Mouse (Mus musculus) intestine, embryonic 15.5 days (tissue): Measurements from ENCODE around the gene Slc4a10. TPM values are rescaled to one million over a fixed set of nuclear protein-coding genes. Genes with fewer than 3 reads are reported as not detected.

Experiments used
- ATAC-seq: fragments of 200-750 bp; cut with Nextera tagmentation; 2 replicates; pipeline ENCODE4 v1.8.0; 2017; ENCODE audit warnings: moderate TSS enrichment, moderate library complexity
- H3K27ac ChIP-seq: fragments of 300-500 bp; sonication (generic); 2 replicates; pipeline ENCODE4 v1.5.1; 2015; ENCODE audit warnings: mild to moderate bottlenecking, inconsistent platforms
- H3K27me3 ChIP-seq: fragments of 300-500 bp; sonication (generic); replicated peaks from 2 replicates; pipeline ENCODE4 v1.6.1; 2015; ENCODE audit warnings: inconsistent platforms
- H3K36me3 ChIP-seq: fragments of 300-500 bp; sonication (generic); 2 replicates; pipeline ENCODE4 v1.6.1; 2015; ENCODE audit warnings: inconsistent platforms
- H3K4me1 ChIP-seq: fragments of 300-500 bp; sonication (generic); replicated peaks from 2 replicates; pipeline ENCODE4 v1.6.1; 2015; ENCODE audit warnings: inconsistent platforms
- H3K4me2 ChIP-seq: fragments of 300-500 bp; sonication (generic); replicated peaks from 2 replicates; pipeline ENCODE4 v1.6.1; 2015; ENCODE audit warnings: mild to moderate bottlenecking, inconsistent platforms
- H3K4me3 ChIP-seq: fragments of 300-500 bp; sonication (generic); replicated peaks from 2 replicates; pipeline ENCODE4 v1.5.1; 2015; ENCODE audit warnings: inconsistent platforms
- H3K9ac ChIP-seq: fragments of 300-500 bp; sonication (generic); 2 replicates; pipeline ENCODE4 v1.6.1; 2015; ENCODE audit warnings: inconsistent platforms
- H3K9me3 ChIP-seq: fragments of 300-500 bp; sonication (generic); 2 replicates; pipeline ENCODE4 v1.6.1; 2016; ENCODE audit warnings: inconsistent platforms
- WGBS: fragments of 180-500 bp; shearing (Covaris S2); methylation state at CpG from one replicate; pipeline ENCODE4 v1.1.7; 2015; 5-methylcytosine and 5-hydroxymethylcytosine counted together
- polyA plus RNA-seq: library from polyadenylated mRNA; unstranded; fragments of >200 nt; fragmentation: Nextera tagmentation; extraction: Ambion mirVana; gene quantifications from 2 replicates; pipeline ENCODE4 v1.2.1, GENCODE M21; 2015

Slc4a10 gene
- polyA plus RNA-seq, 1 experiment from 2014 or later = 1.1 TPM

- WGBS = 54% methylated on average over 8 of the region's 8 CpGs
- H3K9me3 ChIP-seq = no peaks in the 10 kb centered on the region
These were observed 88.6 kb downstream of the Slc4a10 start for GRCm38 (mm10) chr2:62134911-62135310.

GRCm38 (mm10) chr2:62147636-62148035 is 101.4 kb downstream of the Slc4a10 start:
- Histone ChIP-seq H3K9me3 (no peaks in the 10 kb centered on the region), H3K27ac (no peak overlapping the region), H3K4me3 (no peak overlapping the region), H3K9ac (no peak overlapping the region), H3K27me3 (no peaks in the 10 kb centered on the region), H3K4me2 (no peak overlapping the region), H3K36me3 (no peaks in the 10 kb centered on the region), H3K4me1 (no peaks in the 10 kb centered on the region)
- no peak for ATAC-seq
- WGBS = 59% methylated on average over 3 of the region's 3 CpGs

More at GRCm38 (mm10) chr2:62134911-62135310, 88.6 kb downstream of the Slc4a10 start:
- Histone ChIP-seq H3K27ac (no peak overlapping the region), H3K36me3 (no peaks in the 10 kb centered on the region), H3K4me3 (no peak overlapping the region), H3K27me3 (no peaks in the 10 kb centered on the region), H3K9ac (no peak overlapping the region), H3K4me2 (no peak overlapping the region), H3K4me1 (no peaks in the 10 kb centered on the region)
- no peak for ATAC-seq

DNA sequence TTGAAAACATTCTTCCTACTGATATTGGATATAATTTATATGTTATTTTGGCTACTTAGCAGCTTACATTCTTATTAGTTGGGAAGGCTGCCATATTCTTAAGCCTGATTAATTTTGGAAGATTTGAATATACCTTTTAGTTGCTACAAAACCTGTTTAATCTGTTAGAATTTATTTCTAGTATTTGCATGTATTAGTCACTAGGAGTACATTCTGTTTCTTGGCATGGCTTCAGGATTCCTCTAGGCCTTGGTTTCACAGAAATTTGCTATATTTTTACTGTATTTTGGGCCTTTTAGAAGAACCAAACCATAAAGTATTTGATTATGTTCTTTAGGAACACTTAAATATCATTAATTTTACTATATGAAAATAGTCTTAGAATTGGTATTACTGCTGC is 103.2 kb downstream of the Slc4a10 start:
- Histone ChIP-seq H3K9me3 (no peaks in the 10 kb centered on the region), H3K4me3 (no peak overlapping the region), H3K4me1 (no peaks in the 10 kb centered on the region), H3K36me3 (no peaks in the 10 kb centered on the region), H3K27me3 (no peaks in the 10 kb centered on the region), H3K4me2 (no peak overlapping the region), H3K9ac (no peak overlapping the region), H3K27ac (no peak overlapping the region)
- no peak for ATAC-seq

DNA sequence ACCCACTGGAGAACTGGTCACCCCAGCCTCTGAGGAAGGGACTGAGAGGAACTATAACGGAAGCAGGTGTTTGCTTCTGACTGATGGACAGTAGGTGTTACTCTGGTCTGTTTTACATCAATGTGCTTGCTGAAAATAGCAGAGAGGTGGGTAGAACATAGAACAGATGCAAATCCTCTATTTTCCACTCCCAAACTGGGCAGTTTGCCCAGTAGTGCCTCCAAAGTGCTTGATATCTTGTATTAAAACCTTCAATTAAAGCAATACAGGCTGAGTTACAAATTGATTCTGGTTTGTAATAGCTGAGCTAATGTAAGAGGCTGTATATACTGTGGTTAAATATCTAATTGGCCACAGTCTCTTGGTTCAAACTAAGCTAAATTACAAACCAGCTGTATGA is 104.6 kb downstream of the Slc4a10 start:
- no peaks in the 10 kb centered on the region for H3K36me3 ChIP-seq
- H3K9me3 ChIP-seq = no peaks in the 10 kb centered on the region
- 39% methylated on average over 1 of the region's 1 CpGs for WGBS
- no peak overlapping the region for H3K27ac ChIP-seq
- no peak for ATAC-seq
- H3K27me3 ChIP-seq = no peaks in the 10 kb centered on the region
- no peak overlapping the region for H3K9ac ChIP-seq
- H3K4me3 ChIP-seq = no peak overlapping the region
- H3K4me1 ChIP-seq = no peaks in the 10 kb centered on the region
- H3K4me2 ChIP-seq = no peak overlapping the region

DNA sequence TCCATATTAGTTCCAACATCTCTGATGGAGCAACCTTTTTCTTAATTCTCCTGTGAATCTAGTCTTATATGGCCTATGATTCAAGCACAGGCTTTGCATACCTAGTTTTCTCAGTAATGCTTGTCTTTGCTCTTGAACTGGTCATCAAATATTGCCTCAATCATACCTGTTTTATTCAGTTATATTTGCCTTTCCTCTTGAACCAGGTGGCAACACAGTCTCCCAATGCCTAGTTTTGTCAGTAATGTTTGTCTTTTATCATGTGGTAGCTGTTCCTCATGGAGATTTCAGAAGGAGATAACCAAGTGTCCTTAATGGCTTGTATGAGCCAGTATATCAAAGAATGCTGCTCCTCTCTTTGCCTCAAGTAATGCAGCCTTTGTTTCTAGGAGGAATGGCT is 163.8 kb downstream of the Slc4a10 start:
- no peak overlapping the region for H3K4me3 ChIP-seq
- H3K4me1 ChIP-seq = no peaks in the 10 kb centered on the region
- H3K27me3 ChIP-seq = no peaks in the 10 kb centered on the region
- no peak for ATAC-seq
- H3K27ac ChIP-seq = no peak overlapping the region
- H3K36me3 ChIP-seq = no peaks in the 10 kb centered on the region
- H3K9me3 ChIP-seq = no peaks in the 10 kb centered on the region
- H3K4me2 ChIP-seq = no peak overlapping the region
- H3K9ac ChIP-seq = no peak overlapping the region

DNA sequence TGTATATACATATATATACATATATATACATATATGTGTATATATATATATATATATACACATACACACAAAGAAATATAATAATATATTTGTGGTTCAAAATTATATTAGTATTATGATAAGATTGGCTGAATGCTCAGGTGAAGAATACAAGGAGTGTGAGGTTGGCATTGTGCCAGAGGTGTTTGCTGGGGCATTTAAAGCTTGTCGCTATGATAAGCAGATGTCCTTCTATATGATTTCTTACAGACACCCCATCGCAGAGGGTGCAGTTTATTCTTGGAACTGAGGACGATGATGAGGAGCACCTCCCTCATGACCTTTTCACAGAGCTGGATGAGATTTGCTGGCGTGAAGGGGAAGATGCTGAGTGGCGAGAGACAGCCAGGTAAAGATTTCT is 164.8 kb downstream of the Slc4a10 start:
- Histone ChIP-seq H3K4me2 (no peak overlapping the region), H3K27me3 (no peaks in the 10 kb centered on the region), H3K9me3 (no peaks in the 10 kb centered on the region), H3K27ac (no peak overlapping the region), H3K36me3 (no peaks in the 10 kb centered on the region), H3K4me1 (no peaks in the 10 kb centered on the region), H3K4me3 (no peak overlapping the region), H3K9ac (no peak overlapping the region)
- ATAC-seq = no peak
- WGBS = 78% methylated on average over 5 of the region's 5 CpGs

- H3K27ac ChIP-seq = no peak overlapping the region
- H3K27me3 ChIP-seq = no peaks in the 10 kb centered on the region
- no peak for ATAC-seq
- H3K36me3 ChIP-seq = no peaks in the 10 kb centered on the region
- no peaks in the 10 kb centered on the region for H3K9me3 ChIP-seq
- no peak overlapping the region for H3K4me3 ChIP-seq
- no peak overlapping the region for H3K9ac ChIP-seq
- H3K4me2 ChIP-seq = no peak overlapping the region
- no peaks in the 10 kb centered on the region for H3K4me1 ChIP-seq
These were observed 181.3 kb downstream of the Slc4a10 start for GRCm38 (mm10) chr2:62227563-62227962.

GRCm38 (mm10) chr2:62231271-62231670 is 185.0 kb downstream of the Slc4a10 start:
- H3K4me1 ChIP-seq = no peaks in the 10 kb centered on the region
- H3K27me3 ChIP-seq = no peaks in the 10 kb centered on the region
- no peak overlapping the region for H3K27ac ChIP-seq
- no peak overlapping the region for H3K4me2 ChIP-seq
- H3K4me3 ChIP-seq = no peak overlapping the region
- H3K36me3 ChIP-seq = no peaks in the 10 kb centered on the region
- no peaks in the 10 kb centered on the region for H3K9me3 ChIP-seq
- H3K9ac ChIP-seq = no peak overlapping the region
- 79% methylated on average over 2 of the region's 2 CpGs for WGBS
- no peak for ATAC-seq

- 62% methylated on average over 4 of the region's 4 CpGs for WGBS
- no peaks in the 10 kb centered on the region for H3K36me3 ChIP-seq
- ATAC-seq = no peak
- H3K27me3 ChIP-seq = no peaks in the 10 kb centered on the region
- H3K27ac ChIP-seq = no peak overlapping the region
- no peak overlapping the region for H3K9ac ChIP-seq
- H3K9me3 ChIP-seq = no peaks in the 10 kb centered on the region
- H3K4me2 ChIP-seq = no peak overlapping the region
- H3K4me1 ChIP-seq = no peaks in the 10 kb centered on the region
- H3K4me3 ChIP-seq = no peak overlapping the region
These were observed 197.9 kb downstream of the Slc4a10 start for GRCm38 (mm10) chr2:62244167-62244566.

DNA sequence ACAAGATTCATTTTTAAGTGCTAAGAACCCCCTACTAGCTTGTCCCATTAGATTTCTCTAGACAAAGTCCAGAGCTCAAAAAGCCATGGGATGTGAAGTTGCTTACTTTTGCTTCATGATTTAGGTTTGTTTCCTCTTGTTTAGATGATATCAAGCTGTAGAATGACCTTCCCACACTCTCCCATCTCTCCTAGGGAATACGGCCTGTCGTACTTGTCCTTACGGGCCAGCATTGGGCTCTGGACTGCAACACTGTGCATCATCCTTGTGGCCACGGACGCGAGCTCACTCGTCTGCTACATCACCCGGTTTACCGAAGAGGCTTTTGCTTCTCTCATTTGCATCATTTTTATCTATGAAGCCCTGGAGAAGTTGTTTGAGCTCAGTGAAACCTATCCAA is 222.2 kb downstream of the Slc4a10 start:
- Histone ChIP-seq H3K27ac (no peak overlapping the region), H3K4me3 (no peak overlapping the region), H3K9me3 (no peaks in the 10 kb centered on the region), H3K9ac (no peak overlapping the region), H3K4me2 (no peak overlapping the region), H3K36me3 (no peaks in the 10 kb centered on the region), H3K4me1 (no peaks in the 10 kb centered on the region), H3K27me3 (no peaks in the 10 kb centered on the region)
- WGBS = 61% methylated on average over 9 of the region's 9 CpGs
- ATAC-seq = peak; percentile 72

- no peak overlapping the region for H3K27ac ChIP-seq
- 35% methylated on average over 4 of the region's 4 CpGs for WGBS
These were observed 225.6 kb downstream of the Slc4a10 start for GRCm38 (mm10) chr2:62271840-62272239.

DNA sequence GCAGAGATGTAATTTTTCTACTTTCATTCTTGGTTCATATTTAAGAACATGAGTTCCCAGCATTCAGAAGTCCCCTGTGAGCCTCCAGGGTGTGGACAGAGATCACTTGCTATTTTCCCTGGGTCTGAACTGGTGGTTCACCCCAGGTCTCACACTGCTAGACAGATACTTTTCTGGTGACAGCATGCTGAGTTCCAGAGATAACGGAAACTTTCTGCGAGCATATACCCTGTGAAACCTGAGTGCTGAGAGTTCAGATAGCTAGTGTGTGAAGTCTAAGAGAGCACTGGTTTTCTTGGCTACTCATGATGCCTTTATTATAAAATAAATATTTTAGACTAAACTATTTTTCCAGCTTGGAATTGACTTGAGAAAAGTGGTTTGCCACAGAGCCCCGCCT is 232.5 kb downstream of the Slc4a10 start:
- H3K4me1 ChIP-seq = no peaks in the 10 kb centered on the region
- no peak overlapping the region for H3K27ac ChIP-seq
- H3K27me3 ChIP-seq = no peaks in the 10 kb centered on the region
- WGBS = 72% methylated on average over 3 of the region's 3 CpGs
- H3K4me3 ChIP-seq = no peak overlapping the region
- ATAC-seq = no peak
- H3K9ac ChIP-seq = no peak overlapping the region
- no peaks in the 10 kb centered on the region for H3K9me3 ChIP-seq
- H3K36me3 ChIP-seq = no peaks in the 10 kb centered on the region
- no peak overlapping the region for H3K4me2 ChIP-seq

More at GRCm38 (mm10) chr2:62271840-62272239, 225.6 kb downstream of the Slc4a10 start:
- no peaks in the 10 kb centered on the region for H3K36me3 ChIP-seq
- no peak overlapping the region for H3K9ac ChIP-seq
- no peak for ATAC-seq
- H3K4me2 ChIP-seq = no peak overlapping the region
- H3K4me3 ChIP-seq = no peak overlapping the region
- H3K4me1 ChIP-seq = no peaks in the 10 kb centered on the region
- H3K27me3 ChIP-seq = no peaks in the 10 kb centered on the region
- no peaks in the 10 kb centered on the region for H3K9me3 ChIP-seq

DNA sequence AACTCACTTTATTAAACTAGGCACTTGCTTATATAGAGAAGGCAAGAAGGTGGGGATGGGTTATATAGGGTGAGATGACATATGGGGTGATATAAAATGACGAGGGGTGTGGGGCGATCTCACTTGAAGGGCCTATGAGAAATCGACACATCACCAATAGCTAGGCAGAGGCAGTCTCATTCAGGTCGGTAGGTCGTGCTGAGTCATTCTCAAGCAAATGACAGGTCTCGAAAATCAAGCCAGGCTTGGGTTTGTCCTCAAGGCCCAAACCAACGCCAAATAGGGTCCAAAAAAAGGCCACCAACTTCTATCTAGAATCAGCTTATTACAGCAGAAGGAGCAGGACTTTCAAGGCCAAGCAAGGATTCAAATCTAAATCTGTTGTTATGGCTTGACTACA is 233.5 kb downstream of the Slc4a10 start:
- WGBS = 87% methylated on average over 7 of the region's 7 CpGs
- Histone ChIP-seq H3K9ac (no peak overlapping the region), H3K27ac (no peak overlapping the region), H3K9me3 (no peaks in the 10 kb centered on the region), H3K27me3 (no peaks in the 10 kb centered on the region), H3K4me3 (no peak overlapping the region), H3K4me1 (no peaks in the 10 kb centered on the region), H3K36me3 (no peaks in the 10 kb centered on the region), H3K4me2 (no peak overlapping the region)
- no peak for ATAC-seq

DNA sequence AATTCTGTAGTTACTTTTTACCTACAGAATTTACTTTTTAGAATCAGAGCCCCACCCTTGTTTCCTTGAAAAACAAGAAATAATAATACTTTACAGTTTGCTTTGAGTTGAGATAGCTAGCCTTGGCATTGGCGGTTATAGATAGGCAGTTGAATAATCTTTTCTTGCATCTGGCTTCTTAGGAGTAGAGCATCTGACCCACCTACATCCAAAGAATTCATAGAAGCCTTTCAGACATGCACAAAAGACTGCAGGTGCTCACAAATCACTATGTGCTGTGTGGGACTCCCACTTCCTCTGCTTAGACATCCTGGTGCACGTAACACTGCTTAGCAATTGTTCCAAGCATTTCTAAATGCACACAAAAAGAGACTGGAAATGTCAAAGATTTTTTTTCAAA is 238.8 kb downstream of the Slc4a10 start:
- H3K4me3 ChIP-seq = no peak overlapping the region
- H3K4me2 ChIP-seq = no peak overlapping the region
- no peaks in the 10 kb centered on the region for H3K9me3 ChIP-seq
- ATAC-seq = no peak
- 85% methylated on average over 2 of the region's 2 CpGs for whole genome bisulfite sequencing
- H3K4me1 ChIP-seq = no peaks in the 10 kb centered on the region
- H3K9ac ChIP-seq = no peak overlapping the region
- no peak overlapping the region for H3K27ac ChIP-seq
- no peaks in the 10 kb centered on the region for H3K36me3 ChIP-seq
- no peaks in the 10 kb centered on the region for H3K27me3 ChIP-seq
